Mouse (Mus musculus) monocyte, adult 5-6 weeks (primary cell): ENCODE results near the gene Anapc15. TPM values are rescaled to one million over a fixed set of nuclear protein-coding genes. Genes with fewer than 3 reads are reported as not detected.

Experiments
- ATAC-seq: fragments of 153-309, 156-312 bp; replicated peaks from 2 replicates; pipeline ENCODE4 v1.8.0; 2017; ENCODE audit warnings: mild to moderate bottlenecking; ENCODE audit not compliant: low TSS enrichment, insufficient number of reproducible peaks, severe bottlenecking, poor library complexity, low FRiP score
- total RNA-seq: library from RNA; stranded (forward); fragments of 200-1000, 200-491, 200-594 nt; gene quantifications from 3 replicates; pipeline ENCODE4 v1.2.3, GENCODE M21; 2017

Anapc15 gene
- total RNA-seq, 1 experiment from 2014 or later: 42.5 TPM

DNA sequence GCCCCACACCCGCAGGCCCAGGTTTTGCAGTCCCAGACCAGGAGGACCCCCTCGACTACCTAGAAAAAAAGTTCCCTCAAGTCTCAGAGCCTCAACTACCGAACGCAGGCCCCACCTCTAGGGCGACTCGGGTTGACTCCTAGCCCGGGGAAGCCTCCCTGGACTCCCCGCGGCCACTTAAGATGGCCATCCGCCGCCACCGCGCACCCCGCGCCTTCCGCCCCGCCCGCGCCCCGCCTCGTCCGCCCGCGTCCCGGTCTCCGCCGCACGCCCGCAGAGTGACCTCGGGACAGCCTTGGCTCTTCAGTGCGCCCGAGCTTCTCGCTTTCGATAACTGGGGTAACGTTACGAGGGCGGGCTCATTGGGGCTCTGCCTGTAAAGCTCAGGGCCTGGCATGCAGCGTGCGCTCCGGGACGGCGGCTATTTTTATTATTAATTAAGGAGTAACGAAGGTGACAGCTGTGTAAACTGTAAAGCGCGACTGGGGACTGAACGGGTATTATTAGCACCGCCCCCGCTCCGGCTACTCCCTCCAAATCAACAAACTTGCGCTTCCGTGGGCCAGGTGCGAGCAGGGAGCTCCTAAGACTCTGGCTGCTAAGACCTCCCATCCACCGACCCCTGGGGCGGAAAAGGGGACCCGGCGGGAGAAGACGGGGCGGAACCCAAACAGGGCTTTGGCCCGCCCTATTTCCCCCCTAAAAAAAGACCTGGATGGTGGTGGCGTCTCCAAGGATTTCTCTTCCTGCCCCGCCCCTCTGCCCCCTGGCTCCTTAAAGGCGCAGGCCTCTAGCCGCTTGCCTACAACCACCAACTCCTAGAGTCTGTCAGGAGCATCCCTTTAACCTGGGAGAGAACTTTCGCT, 25.7 kb upstream of the Anapc15 start, which contains the start of gene Inppl1:
Gene Inppl1 (minus strand): TSS at position 624 of the 866 bp plus-strand sequence.
- peak; percentile 31; the same call in 1 of the 2 replicates for ATAC-seq

DNA sequence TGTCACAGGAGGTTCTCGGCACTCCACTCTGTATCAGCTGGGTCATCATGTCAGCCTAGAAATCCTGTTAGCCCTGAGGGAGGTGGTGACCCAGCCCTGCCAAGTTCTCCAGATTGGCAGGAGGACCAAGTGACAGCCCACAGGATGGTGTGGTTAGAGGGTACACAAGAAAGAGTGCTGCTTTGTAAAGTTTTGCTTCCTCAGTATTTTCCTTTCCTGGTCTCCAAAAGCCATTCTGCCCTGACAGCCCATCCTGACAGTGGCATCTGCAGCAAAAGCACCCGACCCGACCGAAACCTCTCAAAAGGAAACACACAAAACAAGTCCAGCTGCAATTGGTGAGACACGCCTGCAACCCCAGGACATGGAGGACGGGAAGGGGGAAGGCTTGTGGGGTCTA, 19.3 kb upstream of the Anapc15 start:
- ATAC-seq: no peak

DNA sequence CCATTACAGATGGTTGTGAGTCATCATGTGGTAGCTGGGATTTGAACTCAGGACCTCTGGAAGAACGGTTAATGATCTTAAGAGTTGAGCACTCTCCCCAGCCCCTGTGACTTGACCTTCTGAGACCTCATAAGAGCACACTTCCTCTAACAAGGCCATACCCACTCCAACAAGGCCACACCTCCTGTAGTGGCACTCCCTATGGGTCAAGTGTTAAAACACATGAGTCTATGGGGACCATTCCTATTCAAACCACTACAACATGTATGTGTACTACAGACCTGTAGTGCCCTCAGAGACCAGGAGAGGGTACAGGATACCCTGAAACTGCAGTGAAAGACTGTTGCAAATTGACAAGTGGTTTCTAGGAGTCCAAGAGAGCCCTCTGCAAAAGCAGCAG, 15.6 kb upstream of the Anapc15 start:
- ATAC-seq: peak; percentile 75

DNA sequence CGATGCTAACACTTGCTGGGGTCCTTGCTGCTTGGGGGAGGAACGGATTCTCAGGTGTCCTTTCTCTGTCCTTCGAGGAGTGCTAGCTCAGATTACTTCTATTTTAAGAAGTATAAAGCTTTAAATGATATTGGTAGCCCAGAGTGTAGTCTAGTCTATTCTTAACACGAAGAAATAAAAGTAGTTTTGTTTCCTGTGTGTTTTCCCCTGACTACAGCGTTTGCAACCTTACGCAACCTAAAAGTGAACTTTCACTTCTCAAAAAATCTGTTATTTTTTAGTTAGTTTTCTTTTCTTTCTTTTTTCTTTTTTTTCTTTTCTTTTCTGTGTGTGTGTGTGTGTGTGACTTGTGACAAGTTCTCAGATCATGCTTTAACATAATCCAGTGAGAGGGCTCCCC, 11.8 kb upstream of the Anapc15 start:
- ATAC-seq: peak; percentile 54; the same call in 1 of the 2 replicates

DNA sequence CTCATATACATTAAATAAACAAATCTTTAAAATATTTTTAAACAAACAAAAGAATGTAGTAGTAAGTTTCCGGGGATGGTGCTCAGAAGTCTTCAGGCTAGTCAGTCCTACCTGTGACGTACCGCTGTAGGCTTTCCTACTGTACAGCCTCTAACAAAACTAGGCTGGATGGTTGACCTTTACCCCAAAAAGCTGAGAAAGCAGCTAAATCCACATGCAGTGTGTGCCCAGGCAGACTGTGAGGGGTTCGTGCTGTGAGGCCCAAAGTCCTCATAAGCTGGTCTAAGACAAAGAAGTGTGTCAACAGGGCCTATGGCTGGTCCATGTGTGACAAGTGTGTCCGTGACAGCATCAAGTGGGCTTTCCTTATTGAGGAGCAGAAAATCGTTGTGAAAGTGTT, 10.7 kb upstream of the Anapc15 start:
- no peak for ATAC-seq

DNA sequence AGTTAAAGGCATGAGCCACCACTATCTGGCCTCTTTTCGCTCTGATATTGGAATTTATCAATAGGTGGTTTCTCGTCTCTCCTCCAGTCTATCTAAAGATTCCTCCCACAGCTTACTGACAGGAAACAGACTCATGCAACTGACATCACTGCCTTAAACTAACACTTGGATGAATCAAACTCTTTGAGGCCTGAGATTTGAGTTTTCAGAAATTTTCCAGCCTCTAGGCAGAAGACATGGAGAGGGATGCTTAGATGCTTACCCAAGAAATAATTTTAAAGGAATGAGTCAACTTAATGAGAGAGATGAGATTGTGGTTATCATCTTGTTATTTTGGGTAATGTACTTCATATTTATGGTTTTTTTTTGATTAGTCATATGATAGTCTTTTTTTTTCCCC, 9.7 kb upstream of the Anapc15 start:
- no peak for ATAC-seq

DNA sequence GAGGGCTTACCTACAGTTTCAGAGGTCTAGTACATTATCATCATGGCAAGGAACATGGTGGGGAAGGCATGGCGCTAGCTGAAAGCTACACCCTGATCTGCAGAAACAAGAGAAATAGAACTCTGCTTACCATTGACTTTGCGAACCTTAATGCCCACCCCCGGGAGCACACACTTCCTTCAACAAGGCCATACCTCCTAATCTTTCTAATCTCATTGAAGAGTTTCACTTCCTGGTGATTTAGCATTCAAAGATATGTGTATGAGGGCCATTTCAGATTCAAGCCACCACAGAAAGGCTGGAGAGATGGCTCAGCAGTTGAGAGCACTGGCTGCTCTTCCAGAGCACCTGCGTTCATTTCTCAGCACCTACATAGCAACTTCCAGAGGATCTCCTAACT, 6.4 kb upstream of the Anapc15 start, which contains the start of gene Folr2:
Gene Folr2 (minus strand): TSS at position 101 of the 400 bp plus-strand sequence.
- no peak for ATAC-seq

DNA sequence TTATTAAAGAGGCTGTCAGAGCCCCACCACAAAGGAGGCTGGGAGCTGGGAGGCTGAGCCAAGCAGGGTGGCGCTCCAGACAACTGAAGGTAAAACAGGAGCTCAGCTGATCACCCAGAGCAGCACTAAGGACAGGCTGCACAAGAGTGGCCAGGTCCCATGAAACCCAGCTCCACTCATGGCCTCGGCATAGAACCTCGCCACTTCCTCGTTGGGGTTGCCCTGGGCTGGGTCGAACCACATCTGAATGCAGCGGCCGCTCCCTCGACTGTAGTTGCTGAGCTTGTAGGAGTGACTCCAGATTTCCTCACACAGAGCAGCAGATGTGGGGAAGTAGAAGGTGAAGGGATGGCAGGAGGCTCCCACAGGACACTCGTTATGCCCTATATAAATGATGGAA, 5.2 kb upstream of the Anapc15 start:
- peak; percentile 62; the same call in 1 of the 2 replicates for ATAC-seq

DNA sequence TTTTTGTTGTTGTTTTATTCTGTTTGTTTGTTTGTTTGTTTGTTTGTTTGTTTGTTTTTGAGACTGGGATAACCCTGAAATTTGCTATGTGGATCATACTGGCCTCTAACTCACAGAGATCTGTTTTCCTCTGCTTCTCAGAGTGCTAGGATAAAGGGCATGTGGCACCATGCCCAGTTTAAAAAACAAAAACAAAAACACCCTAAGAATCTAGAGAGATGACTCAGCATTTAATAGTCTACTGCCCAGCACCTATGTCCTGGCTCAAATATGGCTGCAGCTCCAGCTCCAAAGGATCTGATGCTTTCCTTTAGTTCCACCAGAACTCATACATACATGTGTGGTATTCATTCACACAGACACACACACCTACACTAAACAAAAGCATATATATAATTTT, 2.5 kb upstream of the Anapc15 start:
- ATAC-seq: no peak

DNA sequence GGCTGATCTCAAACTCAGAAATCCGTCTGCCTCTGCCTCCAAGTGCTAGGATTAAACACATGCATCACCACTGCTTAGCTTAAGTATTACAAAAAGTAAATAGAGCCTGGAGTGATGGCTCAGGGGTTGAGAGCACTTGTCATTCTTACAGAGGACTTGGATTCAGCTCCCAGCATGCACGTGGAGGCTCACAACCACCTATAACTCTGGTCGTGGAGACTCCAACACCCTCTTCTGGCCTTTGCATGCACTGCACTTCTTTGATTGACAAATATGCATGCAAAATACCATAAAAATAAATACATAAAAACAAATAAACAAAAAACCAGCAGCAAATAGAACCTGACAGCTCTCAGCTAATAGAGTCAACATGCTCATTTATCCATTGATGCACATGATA, 1.2 kb upstream of the Anapc15 start:
- no peak for ATAC-seq

DNA sequence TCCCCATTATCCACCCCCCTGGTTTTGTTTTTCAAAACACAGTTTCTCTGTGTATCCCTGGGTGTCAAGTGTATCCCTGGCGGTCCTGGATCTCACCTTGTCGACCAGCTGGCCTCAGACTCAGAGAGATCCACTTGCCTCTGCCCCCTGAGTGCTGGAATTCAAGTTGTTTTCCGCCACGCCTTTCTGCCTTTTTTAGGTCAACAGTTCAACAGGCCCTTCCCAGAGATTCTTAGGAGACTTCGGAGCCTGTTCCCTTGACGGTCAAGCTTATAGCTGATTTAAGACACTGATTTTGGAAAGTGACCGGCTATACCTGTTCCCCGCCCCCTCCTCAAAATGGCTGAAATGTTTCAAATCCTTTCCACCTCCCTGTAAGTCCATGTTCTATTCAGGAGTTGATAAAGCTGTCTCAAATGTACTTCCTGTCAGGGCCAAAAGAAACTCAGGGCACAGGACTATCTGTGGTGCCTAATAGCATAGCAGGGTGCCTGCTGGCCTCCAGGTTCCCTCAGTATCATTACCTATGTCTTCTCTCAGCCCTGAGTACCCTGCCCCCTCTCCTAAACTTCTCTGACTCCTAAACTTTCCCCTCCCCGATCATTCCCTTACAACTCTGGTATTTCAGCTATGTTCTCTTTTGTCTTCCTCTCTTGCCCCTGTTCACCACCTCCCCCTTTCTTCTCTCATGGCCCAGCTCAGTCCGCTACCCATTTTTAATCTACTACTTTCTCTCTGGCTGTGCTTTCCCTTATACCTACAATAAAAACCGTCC, 3.2 kb downstream of the Anapc15 start:
- ATAC-seq: no peak

DNA sequence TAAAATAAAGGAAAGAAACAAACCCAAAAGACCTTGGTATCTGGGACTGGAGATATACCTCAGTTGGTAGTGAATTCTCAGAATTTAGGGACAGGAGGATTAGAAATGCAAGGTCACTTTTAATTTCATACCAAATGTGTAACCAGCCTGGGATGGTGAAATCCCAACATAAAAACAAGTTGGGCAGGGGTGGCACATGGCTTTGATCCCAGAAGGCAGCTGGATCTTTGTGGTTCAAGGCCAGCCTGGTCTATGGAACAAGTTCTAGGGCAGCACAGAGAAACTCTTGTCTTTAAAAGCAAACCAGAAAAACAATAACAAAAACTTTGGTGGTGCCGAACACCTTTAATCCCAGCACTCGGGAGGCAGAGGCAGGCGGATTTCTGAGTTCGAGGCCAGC, 4.0 kb downstream of the Anapc15 start:
- no peak for ATAC-seq

DNA sequence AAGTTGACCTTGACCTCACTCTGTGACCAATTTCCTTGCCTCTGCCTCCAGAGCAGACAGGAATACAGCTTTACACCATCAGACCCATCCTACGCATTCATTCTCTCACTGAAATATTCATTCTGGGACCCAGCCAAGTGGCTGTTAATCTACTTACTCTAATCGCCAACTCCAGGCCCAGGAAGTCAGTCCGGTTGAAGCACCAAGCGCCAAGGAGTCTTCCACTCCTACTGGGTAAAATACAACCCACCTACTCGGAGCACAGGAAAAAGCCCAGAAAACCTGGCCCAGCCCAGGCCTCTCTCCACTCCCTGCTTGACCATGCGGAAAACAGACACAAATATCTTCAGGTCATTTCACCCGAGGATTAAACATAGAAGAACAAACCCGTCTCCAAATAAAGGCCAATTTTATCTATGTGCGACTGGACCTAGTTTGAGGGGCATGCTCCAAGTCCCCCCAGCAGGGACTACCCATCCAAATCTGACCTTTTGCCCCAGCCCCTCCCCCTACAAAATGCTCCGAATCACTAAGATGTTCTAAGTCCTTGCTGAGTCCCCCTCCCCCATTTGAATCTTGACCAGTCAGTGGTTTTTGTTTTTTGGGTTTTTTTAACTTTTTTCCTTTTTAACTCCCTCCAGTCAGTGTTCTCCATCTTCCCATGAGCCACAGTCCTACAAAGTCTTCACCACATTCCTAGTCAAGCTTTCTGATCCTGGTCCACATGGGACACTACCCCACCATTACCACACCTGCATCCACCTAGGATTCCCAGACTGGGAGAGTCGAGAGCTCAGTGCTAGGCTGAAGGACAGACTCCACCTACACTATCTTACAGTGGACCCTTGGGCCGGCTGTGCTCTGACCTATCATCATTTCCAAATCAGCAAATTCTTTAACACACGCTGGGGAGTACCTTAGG, 5.0 kb downstream of the Anapc15 start:
- no peak for ATAC-seq

DNA sequence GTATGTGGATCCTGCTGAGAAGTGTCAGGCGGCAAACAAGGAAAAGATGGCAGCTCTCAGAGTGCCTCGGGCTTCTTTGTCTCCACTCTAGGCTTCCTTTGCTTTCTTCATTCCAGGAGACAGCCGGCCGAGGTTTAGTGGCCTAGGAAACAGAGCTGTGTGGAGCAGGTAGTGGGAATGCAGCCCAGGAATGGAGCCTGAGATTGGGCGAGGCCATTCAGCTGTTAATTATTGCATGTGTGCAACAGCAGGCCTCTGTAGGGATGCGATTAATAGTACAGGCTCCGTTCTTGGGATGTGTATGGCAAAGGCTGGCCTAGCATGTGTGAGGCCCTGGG, 5.6 kb downstream of the Anapc15 start:
- ATAC-seq: no peak

DNA sequence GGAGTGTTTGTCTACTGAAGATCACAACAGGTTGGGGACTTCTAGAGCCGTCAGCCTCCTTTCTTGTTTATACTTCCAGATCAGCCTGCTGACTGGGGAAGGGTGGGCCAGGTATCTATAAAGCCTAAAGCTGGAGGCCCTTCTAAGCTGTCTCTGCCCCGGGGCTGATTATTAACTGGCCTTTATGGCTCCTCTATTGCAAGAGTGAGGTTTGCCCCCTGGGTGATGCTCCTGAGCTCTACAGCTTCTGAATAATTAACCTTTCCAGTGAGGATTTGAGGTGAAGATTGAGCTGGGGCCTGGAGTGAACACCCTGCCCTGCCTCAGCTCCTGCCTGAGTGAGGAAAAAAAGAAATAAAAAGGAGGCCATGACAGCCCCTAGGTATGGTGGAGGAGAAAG, 7.1 kb downstream of the Anapc15 start, which contains the start of gene Folr1:
Gene Folr1 (minus strand): TSS at position 160 of the 400 bp plus-strand sequence.
- ATAC-seq: no peak

DNA sequence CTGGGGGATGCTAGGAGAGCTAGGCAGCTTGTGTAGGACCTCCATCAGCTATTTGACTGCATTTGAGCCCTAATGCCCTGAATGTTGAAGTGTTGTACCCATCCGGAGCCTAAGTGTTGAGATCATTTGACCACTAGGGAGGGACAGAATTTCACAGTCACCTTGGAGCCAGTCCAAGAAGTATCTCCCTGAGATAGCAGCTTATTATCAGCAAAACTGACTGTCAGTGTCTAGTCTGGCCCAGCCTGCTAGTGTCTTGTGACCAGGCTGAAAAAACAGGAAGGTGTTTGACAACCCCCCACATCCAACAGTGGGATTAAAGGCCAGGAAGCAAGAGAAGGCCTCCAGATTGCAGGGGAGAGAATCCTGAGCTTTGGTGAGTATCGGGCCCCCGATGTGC, 7.8 kb downstream of the Anapc15 start:
- ATAC-seq: no peak

DNA sequence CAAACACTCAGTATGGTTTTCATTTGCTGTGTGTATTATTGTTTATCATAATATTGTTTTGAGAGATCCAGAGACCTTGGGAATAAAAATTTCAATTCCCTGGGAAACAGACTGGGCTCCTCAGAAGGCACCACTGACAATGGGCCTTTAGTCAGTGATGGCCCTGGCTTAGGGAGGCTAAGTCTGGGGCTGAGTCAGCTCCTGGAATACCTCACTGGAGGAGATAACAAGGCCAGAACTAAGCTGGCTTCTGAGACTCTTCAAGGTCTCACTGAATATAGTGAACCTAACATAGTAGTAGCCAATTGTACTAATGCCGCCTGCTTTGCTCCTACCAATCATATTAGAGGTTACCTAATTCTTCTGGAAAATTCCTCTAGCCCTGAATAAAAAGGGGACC, 12.5 kb downstream of the Anapc15 start:
- no peak for ATAC-seq

DNA sequence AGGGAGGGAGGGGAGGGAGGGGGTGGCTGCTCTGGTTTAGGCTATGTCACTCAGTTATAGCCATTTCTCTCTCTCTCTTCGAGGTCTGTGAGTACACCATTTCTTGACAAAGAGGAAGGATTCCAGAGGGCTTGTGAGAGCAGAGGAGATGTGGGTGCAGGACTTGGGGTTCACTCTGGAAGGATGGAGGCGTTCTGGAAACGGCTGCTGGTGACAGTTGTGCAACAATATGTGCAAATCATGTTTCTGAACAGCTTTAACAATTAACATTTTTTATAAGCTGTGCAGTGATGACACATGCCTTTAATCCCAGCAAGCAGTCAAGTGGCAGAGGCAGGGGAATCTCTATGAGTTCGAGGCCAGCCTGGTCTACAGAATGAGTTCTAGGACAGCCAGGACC, 17.3 kb downstream of the Anapc15 start:
- ATAC-seq: no peak
